Mouse (Mus musculus): ENCODE results near the gene Gm266. TPM values are rescaled to one million over a fixed set of nuclear protein-coding genes. Genes with fewer than 3 reads are reported as not detected.

The Gm266 gene
- polyA plus RNA-seq, 1 experiment from 2014 or later = 2.3 TPM

- in situ Hi-C loops (cut with MboI; ENCODE audit: low pct_unique_long_range_greater_than_20kb) = no loop called here
- DNase-seq (ENCODE audit: low read depth, low spot score) = no peak
- TF ChIP-seq CTCF (IDR thresholded peaks at IDR 0.05) = no peak
- CTCF ChIA-PET = interaction anchor here (1.1 to 2.7 kb wide), 6 partner anchors 9 to 22 kb away, joined by 3 to 12 read pairs (median 4); no protein-coding TSS in a partner anchor
- POLR2A ChIA-PET = interaction anchor here (5.5 kb wide), 1 partner anchor 18 kb away, joined by 35 read pairs; no protein-coding TSS in a partner anchor
- no peaks in the 10 kb centered on the region for H3K27me3 ChIP-seq
- no peak for ATAC-seq
Measured at GRCm38 (mm10) chr12:111447350-111447749, 38.3 kb downstream of the Gm266 start.

- CTCF ChIA-PET = interaction anchor here (1.4 to 2.7 kb wide), 3 partner anchors 8 to 21 kb away, joined by 5 to 12 read pairs (median 6); no protein-coding TSS in a partner anchor
- POLR2A ChIA-PET = interaction anchor here (5.5 kb wide), 1 partner anchor 17 kb away, joined by 35 read pairs; no protein-coding TSS in a partner anchor
- no peaks in the 10 kb centered on the region for H3K27me3 ChIP-seq
- DNase-seq (ENCODE audit: low read depth, low spot score) (no peak), ATAC-seq (no peak)
- no peak for TF ChIP-seq CTCF (IDR thresholded peaks at IDR 0.05)
- in situ Hi-C loops (cut with MboI; ENCODE audit: low pct_unique_long_range_greater_than_20kb) = no loop called here
Measured at GRCm38 (mm10) chr12:111446745-111447144, 38.9 kb downstream of the Gm266 start.

- no peaks in the 10 kb centered on the region for H3K27me3 ChIP-seq
- TF ChIP-seq CTCF (IDR thresholded peaks at IDR 0.05) = no peak
- DNase-seq (ENCODE audit: low read depth, low spot score) = no peak
- ChIA-PET POLR2A (interaction anchor here (5.5 kb wide), 1 partner anchor 17 kb away, joined by 35 read pairs; no protein-coding TSS in a partner anchor), CTCF (interaction anchor here (1.0 to 2.0 kb wide), 2 partner anchors 8 to 13 kb away, joined by 3 to 6 read pairs; no protein-coding TSS in a partner anchor)
- no peak for ATAC-seq
- in situ Hi-C loops (cut with MboI; ENCODE audit: low pct_unique_long_range_greater_than_20kb) = no loop called here
Measured at GRCm38 (mm10) chr12:111445890-111446613, 39.6 kb downstream of the Gm266 start.

- CTCF ChIA-PET = interaction anchor here (1.0 to 1.9 kb wide), 2 partner anchors 8 to 20 kb away, joined by 3 to 5 read pairs; no protein-coding TSS in a partner anchor
- no peak for TF ChIP-seq CTCF (IDR thresholded peaks at IDR 0.05)
- ATAC-seq = no peak
- POLR2A ChIA-PET = interaction anchor here (2.1 to 5.5 kb wide), 2 partner anchors 13 to 16 kb away, joined by 7 to 35 read pairs; no protein-coding TSS in a partner anchor
- H3K27me3 ChIP-seq = no peaks in the 10 kb centered on the region
- no peak for DNase-seq (ENCODE audit: low read depth, low spot score)
- in situ Hi-C loops (cut with MboI; ENCODE audit: low pct_unique_long_range_greater_than_20kb) = no loop called here
Measured at GRCm38 (mm10) chr12:111445161-111445889, 40.3 kb downstream of the Gm266 start.

GRCm38 (mm10) chr12:111443921-111444831, 41.4 kb downstream of the Gm266 start:
- ChIA-PET POLR2A (interaction anchor here (0.7 to 2.1 kb wide), 3 partner anchors 12 to 17 kb away, joined by 3 to 7 read pairs (median 5); no protein-coding TSS in a partner anchor), CTCF (interaction anchor here (1.3 to 1.9 kb wide), 3 partner anchors 14 to 19 kb away, joined by 4 to 5 read pairs (median 4); no protein-coding TSS in a partner anchor)
- no peak for DNase-seq (ENCODE audit: low read depth, low spot score)
- no peak for TF ChIP-seq CTCF (IDR thresholded peaks at IDR 0.05)
- ATAC-seq = no peak
- in situ Hi-C loops (cut with MboI; ENCODE audit: low pct_unique_long_range_greater_than_20kb) = no loop called here
- no peaks in the 10 kb centered on the region for H3K27me3 ChIP-seq

GRCm38 (mm10) chr12:111443011-111443870, 42.4 kb downstream of the Gm266 start:
- no peaks in the 10 kb centered on the region for H3K27me3 ChIP-seq
- DNase-seq (ENCODE audit: low read depth, low spot score) (no peak), ATAC-seq (no peak)
- no peak for TF ChIP-seq CTCF (IDR thresholded peaks at IDR 0.05)
- in situ Hi-C loops (cut with MboI; ENCODE audit: low pct_unique_long_range_greater_than_20kb) = no loop called here
- ChIA-PET POLR2A (interaction anchor here (0.7 to 2.1 kb wide), 3 partner anchors 13 to 16 kb away, joined by 3 to 7 read pairs (median 5); no protein-coding TSS in a partner anchor), CTCF (interaction anchor here (1.3 to 1.9 kb wide), 3 partner anchors 15 to 20 kb away, joined by 4 to 5 read pairs (median 4); no protein-coding TSS in a partner anchor)

GRCm38 (mm10) chr12:111442309-111443010, 43.2 kb downstream of the Gm266 start, which contains the start of gene Tnfaip2:
Tnfaip2 (plus strand) TSS chr12:111442469.
- CTCF ChIA-PET = no interaction called here

GRCm38 (mm10) chr12:111441523-111441922, 44.1 kb downstream of the Gm266 start:
- no peaks in the 10 kb centered on the region for H3K27me3 ChIP-seq

More at GRCm38 (mm10) chr12:111442309-111443010, 43.2 kb downstream of the Gm266 start, which contains the start of gene Tnfaip2:
- no peak for DNase-seq (ENCODE audit: low read depth, low spot score)
- POLR2A ChIA-PET = interaction anchor here (0.6 to 1.7 kb wide), 3 partner anchors 8 to 14 kb away, joined by 3 to 5 read pairs (median 4); no protein-coding TSS in a partner anchor
- no peaks in the 10 kb centered on the region for H3K27me3 ChIP-seq
- TF ChIP-seq CTCF (IDR thresholded peaks at IDR 0.05) = no peak
- in situ Hi-C loops (cut with MboI; ENCODE audit: low pct_unique_long_range_greater_than_20kb) = no loop called here
- ATAC-seq = no peak

More at GRCm38 (mm10) chr12:111441523-111441922, 44.1 kb downstream of the Gm266 start:
- in situ Hi-C loops (cut with MboI; ENCODE audit: low pct_unique_long_range_greater_than_20kb) = no loop called here
- DNase-seq (ENCODE audit: low read depth, low spot score) = no peak
- ATAC-seq = no peak
- ChIA-PET CTCF (no interaction called here), POLR2A (interaction anchor here (0.6 to 1.3 kb wide), 2 partner anchors 7 to 13 kb away, joined by 3 to 4 read pairs; no protein-coding TSS in a partner anchor)
- no peak for TF ChIP-seq CTCF (IDR thresholded peaks at IDR 0.05)

Measured in Patski (cell line).